Mouse (Mus musculus) liver, adult (tissue): ENCODE data around the gene Os9.

Experiments
- GATA4 ChIP-seq: IDR thresholded peaks from 2 replicates; pipeline ENCODE4 v1.6.1; 2014; ENCODE audit warnings: mild to moderate bottlenecking, low read length; ENCODE audit not compliant: insufficient replicate concordance

The Os9 gene

GRCm38 (mm10) chr10:127063913-127064870, 56.7 kb downstream of the Os9 start:
- TF ChIP-seq GATA4, result no peak

- no peak for TF ChIP-seq GATA4
Measured at GRCm38 (mm10) chr10:127063239-127063872, 57.6 kb downstream of the Os9 start, which contains the start of gene Cdk4. Gene Cdk4, plus strand, starts transcription at chr10:127063534.

- TF ChIP-seq GATA4, result no peak
Measured at GRCm38 (mm10) chr10:127062503-127062902, 58.4 kb downstream of the Os9 start.

- TF ChIP-seq GATA4, result no peak
Measured at GRCm38 (mm10) chr10:127061513-127061912, 59.4 kb downstream of the Os9 start.

- no peak for TF ChIP-seq GATA4
Measured at GRCm38 (mm10) chr10:127061085-127061484, 59.8 kb downstream of the Os9 start.

GRCm38 (mm10) chr10:127059968-127060916, 60.7 kb downstream of the Os9 start, which contains the start of gene March9:
Gene March9, minus strand, starts transcription at chr10:127060184.
- TF ChIP-seq GATA4, result no peak

GRCm38 (mm10) chr10:127059174-127059967, 61.6 kb downstream of the Os9 start:
- TF ChIP-seq GATA4, result no peak

- TF ChIP-seq GATA4, result no peak
Measured at GRCm38 (mm10) chr10:127058708-127059107, 62.2 kb downstream of the Os9 start.

- TF ChIP-seq GATA4, result no peak
Measured at GRCm38 (mm10) chr10:127058161-127058560, 62.8 kb downstream of the Os9 start.

GRCm38 (mm10) chr10:127056490-127056889, 64.4 kb downstream of the Os9 start:
- TF ChIP-seq GATA4, result no peak

- no peak for TF ChIP-seq GATA4
Measured at GRCm38 (mm10) chr10:127055406-127055805, 65.5 kb downstream of the Os9 start.

GRCm38 (mm10) chr10:127054646-127055045, 66.3 kb downstream of the Os9 start:
- no peak for TF ChIP-seq GATA4

GRCm38 (mm10) chr10:127050119-127050474, 70.8 kb downstream of the Os9 start:
- TF ChIP-seq GATA4, result no peak
